Mouse (Mus musculus): ENCODE results near the gene Fras1.
A peak's percentile ranks its signal among the peaks of the same experiment; 100 is the strongest.

Fras1 gene

DNA sequence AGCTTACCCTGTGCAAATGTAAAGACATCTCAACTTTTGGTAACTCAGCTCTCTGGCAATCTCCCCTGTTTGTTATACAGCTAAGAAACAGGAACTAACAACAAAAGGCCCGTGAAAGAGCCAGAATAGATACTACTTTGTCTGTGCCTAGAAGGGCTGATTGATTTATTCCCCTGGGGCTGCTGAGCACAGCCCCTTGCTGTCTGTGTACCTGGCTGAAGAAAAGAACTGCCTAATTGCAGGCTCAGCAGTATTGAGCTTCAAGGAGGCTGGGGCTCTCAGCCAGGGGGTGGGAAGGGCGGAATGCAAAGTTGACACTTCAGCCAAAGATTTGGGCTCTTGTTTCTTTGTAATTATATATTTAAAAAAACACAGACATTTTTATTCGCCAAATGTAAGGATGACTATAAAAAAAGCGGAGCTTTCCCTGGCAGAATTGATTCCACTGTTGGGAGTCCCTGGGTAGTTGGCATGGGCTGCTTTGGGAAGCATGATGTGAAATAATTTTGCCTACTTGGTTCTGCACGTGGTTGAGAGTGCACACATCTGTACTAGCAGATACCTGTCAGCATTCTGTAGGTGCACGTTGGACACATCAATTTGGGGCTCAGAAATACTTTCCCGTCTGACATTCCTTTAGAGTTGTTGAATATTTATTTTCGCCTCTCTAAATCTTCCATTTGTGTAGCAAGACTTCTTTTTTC is 31.5 kb downstream of the Fras1 start:
- no peak for DNase-seq

DNA sequence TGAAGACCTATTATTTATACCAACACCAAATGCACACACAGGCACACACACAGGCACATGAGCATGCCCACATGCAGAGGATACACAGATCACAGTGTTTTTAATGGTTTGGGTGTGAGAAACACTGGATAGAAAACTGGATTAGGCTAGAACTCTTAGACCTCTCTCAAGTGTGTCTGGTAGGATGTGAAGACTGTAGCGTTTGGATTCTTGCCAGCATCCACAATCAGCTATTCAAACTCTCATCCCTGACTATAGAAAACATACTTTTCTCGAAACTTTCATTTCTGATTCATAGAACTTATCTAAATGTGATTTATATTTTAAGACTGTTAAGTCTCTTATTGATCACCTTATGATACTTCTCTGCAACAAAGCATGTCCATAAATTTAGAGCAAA is 34.5 kb downstream of the Fras1 start:
- no peak for DNase-seq

DNA sequence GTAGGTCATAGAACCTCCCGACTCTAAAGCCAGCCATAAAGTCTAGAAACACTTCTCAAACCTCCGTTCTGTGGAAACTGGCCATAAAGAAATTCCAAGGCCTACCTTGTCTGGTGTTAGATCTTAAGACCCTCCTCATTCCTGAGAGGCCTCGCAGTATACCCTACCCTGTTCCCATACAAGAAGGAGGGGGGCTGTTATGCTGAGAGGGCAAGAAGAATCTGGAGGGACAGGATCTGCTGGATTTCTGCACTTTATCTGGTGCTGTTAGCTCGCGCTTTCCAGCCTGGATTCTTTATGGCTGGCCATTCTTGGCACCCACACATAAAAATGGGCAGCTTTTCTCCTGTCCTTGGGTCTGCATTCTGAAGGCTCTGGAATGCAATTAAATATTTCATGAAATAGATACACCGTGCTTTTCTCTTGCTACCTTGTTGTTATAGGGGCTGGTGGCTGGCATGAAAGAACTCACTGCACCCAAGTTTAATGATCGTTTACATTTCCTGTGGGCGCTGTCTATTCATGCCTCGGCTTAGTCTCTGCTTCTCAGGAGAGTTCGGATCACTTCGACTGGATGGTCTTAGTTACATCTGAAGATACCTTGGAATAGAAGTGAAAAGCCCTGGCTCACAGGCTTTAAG is 39.1 kb downstream of the Fras1 start:
- DNase-seq, result no peak

DNA sequence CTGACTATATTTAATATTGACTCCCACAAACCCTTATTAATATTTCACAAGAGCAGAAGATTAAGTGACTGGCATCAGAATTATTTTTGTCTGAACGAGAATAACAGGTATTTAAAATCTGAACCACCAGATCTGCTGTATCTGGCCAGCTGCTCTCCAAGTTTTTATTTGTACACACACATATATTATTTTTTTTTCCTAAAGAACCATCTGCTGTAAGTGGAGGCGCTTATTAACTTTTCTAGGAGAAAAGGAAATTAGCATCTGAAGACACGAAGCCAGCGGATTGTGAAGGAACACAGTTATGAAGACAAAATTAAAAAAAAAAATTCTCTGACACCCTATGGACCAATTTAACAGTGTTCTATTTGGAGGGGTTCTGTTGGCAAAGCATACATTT is 43.4 kb downstream of the Fras1 start:
- DNase-seq, result no peak

DNA sequence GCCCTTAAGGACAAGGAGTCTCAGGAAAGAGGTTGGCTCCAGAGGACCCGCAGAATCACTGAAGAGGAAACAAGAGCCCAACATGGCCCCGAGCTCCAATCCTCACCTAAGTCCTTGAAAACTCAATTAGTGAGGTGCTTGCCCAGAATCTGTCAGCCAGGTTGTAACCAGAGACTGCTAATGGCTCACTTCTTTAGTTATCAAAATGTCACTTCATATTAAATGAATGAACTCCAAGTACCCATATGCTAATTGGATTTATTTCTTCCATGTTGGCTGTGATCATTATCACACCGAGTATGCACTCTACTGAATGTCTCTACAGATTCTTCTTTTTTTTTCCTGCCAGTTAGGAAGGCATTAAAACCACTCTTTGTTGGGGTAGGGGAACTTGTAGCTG is 47.8 kb downstream of the Fras1 start:
- peak; percentile 23 to 29 for DNase-seq

DNA sequence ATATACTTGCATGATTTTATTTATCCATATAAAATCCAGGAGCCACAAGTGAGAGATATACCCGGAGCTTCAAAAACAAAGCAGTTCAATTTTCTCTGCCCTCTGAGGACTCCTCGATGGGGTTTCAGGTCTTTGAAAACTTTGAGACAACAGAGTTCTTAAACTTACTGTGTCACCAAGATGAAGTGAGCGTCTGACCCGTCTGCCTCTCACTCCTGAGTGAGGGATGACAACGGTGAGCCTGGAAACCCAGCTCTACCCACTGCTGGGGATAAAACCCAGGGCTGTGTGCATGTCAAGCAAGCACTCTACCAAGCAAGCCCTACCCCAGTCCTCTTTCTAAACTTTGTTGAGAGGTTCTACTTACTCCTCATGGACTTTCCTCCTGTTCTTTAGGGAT is 49.0 kb downstream of the Fras1 start:
- no peak for DNase-seq

DNA sequence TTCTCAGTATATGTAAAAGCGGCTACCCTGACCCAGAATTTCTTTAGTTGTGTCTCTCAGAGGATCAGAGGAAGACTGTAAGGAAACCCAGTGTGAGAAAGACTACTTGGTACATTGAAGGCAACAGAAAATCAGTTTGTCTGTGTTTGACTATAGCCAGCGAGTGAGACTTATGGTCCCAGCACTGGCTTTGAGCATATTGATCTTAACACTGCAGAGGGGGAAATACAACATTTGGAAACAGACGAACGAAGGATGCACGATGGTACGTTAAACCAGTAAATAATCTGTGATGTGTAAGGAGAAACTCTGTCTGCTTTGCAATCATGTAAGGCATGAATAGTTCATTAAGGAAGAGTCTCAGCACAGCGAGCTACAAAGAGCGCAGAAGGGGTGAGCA is 51.6 kb downstream of the Fras1 start:
- no peak for DNase-seq

DNA sequence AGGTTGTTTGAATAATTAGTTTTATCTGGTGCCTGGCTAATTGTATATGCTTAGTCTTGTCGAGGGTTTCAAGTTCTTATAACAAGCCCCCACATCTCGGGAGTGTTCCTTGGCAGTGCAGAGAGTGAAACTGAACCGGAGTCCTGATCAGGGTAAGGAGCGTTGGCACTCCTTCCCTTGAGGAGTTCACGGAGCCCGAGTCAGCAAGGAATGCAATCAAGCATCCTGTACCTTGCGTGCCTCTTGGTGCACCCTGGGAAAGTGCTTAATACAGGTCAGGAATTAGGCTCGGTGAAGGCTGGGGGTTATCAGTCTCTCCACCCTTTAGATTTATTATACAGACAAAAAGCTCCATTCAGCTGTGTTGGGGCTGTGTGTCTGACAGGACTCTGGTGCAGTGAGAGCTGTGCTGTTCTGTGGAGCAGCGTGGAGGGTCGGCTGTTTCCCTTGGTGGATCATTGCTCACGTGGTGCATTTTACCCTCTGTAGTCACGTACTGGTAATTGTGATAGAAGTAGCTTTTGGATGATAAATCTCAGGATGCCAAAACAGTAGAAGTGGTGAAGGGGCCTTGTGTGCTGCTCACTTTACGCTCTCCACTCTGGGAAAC is 55.9 kb downstream of the Fras1 start:
- no peak for DNase-seq

DNA sequence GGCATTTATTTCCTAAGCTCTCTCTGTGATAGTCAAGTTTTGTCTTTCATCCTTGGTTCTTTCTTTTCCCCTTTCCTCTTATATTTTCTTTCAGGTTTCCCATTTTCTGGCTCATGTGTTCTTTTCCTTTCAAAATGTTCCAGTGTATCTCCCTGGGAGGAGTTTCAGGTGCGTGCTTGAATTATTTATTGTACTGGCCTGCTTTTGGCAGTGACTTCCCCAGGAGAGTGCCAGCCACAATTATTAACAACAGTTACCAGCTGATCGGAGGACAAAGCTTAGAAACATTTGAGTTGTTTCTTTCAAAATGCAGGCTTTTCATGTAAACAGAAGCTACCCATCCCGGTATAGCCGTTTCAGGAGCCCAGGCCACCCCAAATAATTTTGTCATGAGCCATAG is 64.1 kb downstream of the Fras1 start:
- no peak for DNase-seq

DNA sequence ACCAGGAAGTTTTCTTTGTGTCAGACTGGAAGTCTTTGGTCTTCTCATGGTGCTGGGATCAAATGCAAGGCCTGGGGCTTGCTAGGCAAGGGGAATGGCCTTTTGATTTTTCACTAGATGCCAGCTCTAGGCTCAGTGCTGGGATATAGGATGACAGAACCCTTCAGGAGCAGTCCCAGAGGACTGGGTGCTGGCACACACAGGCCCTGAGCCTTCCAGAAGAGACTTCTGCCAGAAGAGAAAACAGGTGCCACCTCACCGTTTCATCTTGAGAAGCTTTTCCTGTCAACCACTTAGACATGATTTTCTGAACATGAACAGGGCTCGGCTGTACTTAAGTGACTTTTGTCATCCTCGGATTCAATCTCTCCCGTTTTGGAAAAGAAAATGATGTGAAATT is 66.1 kb downstream of the Fras1 start:
- peak; percentile 23 to 25 for DNase-seq

DNA sequence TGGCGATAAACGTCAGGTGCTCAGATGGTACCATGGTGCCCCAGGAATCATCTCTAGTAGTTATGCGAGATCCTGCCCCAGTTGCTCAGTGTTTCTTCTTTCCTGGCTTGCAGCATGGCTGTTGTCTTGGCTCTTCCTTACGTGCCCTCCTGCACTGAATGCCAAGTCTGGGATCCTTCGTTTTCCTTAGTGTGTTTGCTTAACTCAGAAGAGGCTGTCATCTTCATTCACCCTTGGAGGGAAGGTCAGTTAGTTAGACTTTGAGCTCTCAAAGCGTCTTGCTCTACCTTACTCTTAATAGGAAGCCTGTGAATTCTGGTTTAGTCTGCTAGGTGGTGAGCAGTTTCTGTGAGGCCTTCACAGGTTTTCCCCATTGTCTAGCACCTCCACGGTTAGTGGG is 73.7 kb downstream of the Fras1 start:
- no peak for DNase-seq

DNA sequence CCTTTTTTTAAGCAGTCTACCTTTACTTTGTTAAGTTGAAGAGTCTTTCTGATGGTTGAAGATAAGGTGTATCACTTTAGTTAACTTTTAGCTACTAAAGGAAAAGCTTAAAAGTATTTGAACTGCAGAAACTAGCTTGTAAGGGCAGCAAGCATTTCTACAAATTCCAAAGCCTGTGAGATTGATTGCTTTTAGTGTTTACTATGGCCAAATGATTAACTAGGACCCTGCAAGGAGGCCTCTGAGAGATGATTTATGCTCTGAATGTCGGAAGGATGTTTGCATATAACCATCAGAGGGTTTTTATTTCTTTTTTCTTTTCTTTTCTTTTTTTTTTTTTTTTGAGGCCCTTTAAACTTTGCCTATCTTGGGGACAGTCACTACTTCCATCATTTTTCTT is 78.3 kb downstream of the Fras1 start:
- no peak for DNase-seq

DNA sequence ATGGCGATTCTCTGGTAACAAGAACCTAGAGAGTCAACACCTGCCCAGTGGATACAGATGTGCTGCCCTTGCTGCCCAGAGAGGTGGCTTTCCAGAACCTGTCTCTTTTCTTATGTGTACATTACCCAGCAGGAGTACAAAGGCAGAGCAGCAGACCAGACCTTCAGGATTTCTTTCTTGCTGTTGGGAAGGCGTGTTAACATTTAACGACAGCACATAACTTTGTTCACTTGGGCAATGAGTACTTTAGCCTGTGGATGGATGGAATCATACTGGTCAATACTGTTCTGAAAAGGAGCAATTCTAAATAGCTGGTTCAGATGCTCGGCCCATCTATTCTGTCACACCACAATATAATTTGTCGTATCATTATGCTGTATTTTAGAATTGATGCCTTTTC is 79.6 kb downstream of the Fras1 start:
- no peak for DNase-seq

DNA sequence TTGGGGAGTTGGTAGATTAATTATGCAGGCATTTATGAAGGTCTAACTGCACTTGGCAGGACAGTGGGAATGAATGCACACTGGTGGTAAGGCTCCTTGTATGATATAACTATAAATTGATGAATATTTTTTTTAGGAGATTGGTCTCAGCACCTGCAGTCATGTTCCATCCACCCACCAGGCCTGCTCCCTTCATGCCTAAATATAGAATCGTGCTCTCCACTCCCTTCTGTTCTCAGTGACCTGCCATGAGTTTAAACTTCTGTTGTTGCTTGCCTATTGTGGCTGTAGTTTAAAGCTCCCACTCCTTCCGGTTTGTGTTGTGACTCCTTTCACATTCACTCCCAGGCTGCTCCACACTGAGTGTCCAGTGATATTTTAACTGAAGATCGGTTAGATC is 80.7 kb downstream of the Fras1 start:
- no peak for DNase-seq

DNA sequence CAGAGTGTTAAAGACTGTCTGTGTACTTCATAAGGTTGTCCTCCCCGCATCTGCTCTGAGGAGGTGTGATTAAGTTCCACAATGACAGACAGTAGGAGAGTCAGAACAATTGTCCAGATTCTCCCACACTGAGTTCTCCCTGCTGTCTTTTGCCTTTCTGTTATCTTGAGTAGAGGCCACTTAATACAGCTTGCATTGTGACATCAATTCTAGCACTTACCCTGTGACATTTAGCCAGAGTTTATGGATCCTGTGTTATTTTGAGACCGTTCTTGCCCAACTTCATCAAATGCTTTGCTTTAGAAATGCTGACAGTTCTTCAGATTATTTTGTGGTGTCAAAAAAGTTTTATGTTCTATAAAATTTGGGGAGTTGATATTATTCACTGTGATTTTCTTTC is 81.5 kb downstream of the Fras1 start:
- DNase-seq, result no peak

DNA sequence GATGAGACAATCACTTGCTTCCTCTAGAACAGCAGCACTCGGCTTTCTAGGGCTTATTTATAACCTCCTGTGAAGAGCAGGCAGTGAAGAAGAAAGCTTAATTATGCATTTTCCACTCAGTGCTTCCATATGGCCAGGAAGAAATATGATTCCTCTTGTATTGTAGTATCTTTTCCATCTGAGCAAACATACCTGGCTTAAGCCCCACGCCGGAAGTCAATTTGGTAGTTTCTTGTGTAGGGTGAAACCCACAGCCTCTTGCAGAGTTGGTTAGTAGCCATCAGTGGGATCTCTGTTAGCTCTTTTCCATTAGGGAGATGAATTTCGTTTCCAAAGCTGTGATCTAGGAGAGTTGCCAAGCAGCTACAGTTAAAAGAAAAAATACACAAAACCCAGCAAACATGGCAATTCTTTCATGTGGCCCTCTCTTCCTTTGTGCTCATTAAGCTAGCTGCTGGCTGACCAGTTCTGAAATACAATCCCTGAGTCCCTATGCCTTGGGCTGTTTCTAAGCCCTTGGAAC is 83.7 kb downstream of the Fras1 start:
- peak in 1 of 2 experiments; percentile 9 for DNase-seq

DNA sequence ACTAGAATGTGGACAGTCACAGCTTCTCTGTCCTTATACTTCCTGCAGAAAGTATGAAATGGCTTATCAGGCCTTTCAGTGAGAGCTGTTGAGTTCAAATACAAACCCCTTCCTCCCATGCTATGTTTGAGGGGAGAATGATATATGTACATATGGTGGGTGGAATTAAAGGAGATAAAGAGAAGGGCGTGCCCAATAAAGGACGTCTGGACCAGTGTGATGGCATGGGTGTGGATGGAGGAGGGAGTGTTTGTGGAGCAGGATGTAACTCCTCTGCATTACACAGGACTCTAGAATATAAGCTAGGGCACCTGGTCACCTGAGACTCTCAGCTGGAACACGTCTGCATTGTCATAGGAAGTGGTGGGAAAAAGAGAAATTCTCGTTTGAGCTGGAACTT is 85.8 kb downstream of the Fras1 start:
- DNase-seq, result no peak

DNA sequence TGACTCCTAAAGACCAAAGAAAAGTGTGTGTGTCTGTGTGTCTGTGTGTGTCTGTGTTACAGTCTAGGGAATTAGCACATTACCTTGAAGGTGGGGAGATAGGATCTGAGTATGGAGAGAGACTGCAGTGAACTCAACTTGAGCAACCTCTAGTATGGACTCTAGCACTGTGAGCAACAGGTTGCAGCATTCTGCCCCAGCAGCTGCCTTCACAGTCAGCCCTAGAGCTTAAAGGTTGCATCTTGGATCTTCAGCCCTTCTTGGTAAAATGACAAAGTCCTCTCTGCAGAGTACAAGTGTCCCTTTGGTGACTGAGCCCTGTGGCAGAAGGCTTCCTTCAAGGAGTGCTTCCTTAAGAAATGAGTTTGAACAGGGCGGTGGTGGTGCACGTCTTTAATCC is 88.4 kb downstream of the Fras1 start:
- DNase-seq, result no peak

DNA sequence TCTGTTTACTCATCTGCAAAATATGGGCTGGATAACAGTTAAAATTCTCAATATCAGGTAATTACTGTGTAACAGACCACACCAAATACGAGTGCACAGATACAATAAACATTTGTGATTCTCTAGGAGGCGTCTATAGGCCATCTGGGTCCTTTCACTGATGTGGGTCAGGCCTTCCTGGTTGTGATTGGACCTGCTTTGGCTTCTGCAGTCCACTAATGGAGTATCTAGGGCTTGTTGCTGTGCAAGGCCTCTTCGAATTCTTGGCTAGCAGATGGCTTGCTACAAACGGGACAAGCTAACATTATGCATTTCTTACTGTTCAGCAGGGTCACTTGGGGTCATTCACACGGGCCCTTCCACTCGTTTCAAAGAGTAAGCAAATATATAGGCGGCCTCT is 92.7 kb downstream of the Fras1 start:
- no peak for DNase-seq

DNA sequence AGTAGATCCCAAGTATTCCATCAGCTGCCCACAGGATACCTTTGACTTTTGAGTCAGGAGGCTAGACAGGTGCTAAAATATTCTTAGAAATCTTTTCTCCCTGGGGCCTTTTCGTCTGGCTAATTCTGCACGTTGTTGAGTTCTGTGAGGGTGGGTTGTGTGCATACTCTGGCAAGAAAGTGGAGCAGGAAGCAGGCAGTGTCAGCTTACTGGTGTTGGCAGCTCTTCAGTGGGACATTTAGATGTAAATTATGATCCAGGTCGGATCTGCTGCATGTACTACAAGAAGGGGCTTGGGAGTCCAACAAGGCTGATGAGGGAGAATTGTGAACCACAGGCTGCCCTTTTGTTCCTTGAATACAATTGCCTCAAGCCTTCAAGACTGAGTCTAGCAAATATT is 98.2 kb downstream of the Fras1 start:
- DNase-seq, result no peak

DNA sequence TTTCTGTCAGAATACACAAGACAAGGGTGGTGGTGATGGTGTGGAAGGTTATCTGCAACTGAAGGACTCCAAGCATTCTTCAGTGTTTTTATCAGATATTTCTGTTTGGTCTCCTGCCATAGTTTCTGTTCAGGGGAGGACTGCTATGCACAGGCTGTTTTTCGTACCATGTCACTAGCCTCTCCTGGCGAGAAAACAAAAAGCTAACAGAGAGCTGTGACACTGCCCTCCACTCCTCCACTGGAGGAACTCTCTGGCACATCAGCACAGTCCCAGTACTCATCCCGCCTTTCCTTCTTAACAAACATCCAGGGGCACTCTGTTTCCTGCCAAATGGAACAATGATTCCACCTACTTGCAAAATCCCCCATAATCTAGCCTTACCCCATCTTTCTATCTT is 101.7 kb downstream of the Fras1 start:
- no peak for DNase-seq

DNA sequence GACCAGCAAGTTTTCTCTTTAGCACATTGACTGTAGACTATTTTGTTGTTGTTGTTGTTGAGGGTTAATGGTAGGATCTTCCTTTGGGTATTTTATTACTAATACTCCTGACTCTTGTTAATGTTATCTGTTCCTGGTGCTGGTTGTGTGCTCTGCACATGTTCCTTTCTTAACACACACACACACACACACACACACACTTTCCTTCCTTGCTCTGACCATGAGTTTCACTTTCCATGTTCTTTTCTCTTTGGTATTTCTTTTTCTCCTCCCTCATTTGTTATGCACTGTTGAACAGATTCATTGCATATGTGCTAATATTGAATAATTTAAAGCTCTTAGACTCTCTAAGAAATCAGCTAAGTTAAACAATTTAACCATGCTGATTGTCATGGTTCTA is 105.2 kb downstream of the Fras1 start:
- no peak for DNase-seq

DNA sequence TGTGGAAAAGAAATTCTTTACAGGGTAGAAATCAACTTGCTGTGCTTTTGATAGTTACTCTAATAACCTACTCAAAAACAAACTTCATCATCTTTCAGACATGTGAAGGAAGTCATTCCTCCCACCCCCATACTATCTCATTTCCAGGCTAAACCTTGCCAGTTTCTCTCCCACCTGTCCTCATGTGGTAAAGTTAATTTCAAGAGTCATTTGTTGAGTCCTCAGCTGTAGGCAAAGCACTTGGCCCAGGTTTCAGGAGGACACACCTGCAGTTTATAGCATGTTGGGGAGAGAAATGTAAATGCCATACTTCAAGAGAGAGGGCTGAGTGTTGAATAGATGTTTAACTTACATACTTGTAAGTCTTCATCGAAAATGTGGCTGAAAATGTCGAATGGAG is 107.4 kb downstream of the Fras1 start:
- no peak for DNase-seq

DNA sequence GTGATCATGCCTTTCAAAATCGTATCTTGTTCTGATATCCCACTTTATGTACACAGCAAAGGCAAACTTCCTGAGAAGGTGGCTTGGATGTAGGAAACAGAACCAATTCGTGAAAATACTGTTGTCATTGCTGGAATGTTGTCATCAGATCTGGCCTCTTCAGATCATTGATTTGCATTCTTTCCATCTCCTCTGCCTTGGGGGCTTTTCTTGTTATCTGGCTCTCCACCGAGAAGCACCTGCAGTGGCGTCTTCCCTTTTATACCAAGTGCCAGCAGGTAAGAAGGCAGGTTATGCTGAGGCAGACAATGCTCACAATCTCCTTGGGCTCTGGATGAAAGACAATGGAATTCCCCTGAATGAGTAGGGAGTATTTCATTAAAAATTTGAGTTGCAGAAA is 108.3 kb downstream of the Fras1 start:
- no peak for DNase-seq

All from cerebellum, postnatal 10 days (tissue).